Mouse (Mus musculus) adrenal gland, postnatal 10 days (tissue): Measurements from ENCODE around the gene Ak4. TPM values are rescaled to one million over a fixed set of nuclear protein-coding genes. Genes with fewer than 3 reads are reported as not detected.

Experiments
- DNase-seq: peaks from one replicate; pipeline ENCODE4 v3.0.0; 2021; ENCODE audit warnings: mixed read lengths
- total RNA-seq, 2 experiments: library from RNA; stranded (reverse); gene quantifications; 2 replicates each; pipeline ENCODE4 v1.2.3; 2021

Ak4 gene
- total RNA-seq, 2 experiments from 2014 or later, result 10.2 to 26.9 TPM

GRCm38 (mm10) chr4:101460114-101460513 lies 41.0 kb downstream of the Ak4 start:
- DNase-seq, result no peak

- no peak for DNase-seq
Observed at GRCm38 (mm10) chr4:101462065-101462464, 43.0 kb downstream of the Ak4 start.

GRCm38 (mm10) chr4:101466264-101466663 lies 47.2 kb downstream of the Ak4 start:
- DNase-seq, result no peak

- no peak for DNase-seq
Observed at GRCm38 (mm10) chr4:101469242-101469641, 50.2 kb downstream of the Ak4 start.

GRCm38 (mm10) chr4:101470543-101470942 lies 51.5 kb downstream of the Ak4 start:
- peak; percentile 9 for DNase-seq

GRCm38 (mm10) chr4:101472767-101473166 lies 53.7 kb downstream of the Ak4 start:
- no peak for DNase-seq

- DNase-seq, result no peak
Observed at GRCm38 (mm10) chr4:101490320-101490917, 71.3 kb downstream of the Ak4 start.

GRCm38 (mm10) chr4:101491704-101492103 lies 72.6 kb downstream of the Ak4 start:
- DNase-seq, result no peak

- peak; percentile 25 for DNase-seq
Observed at GRCm38 (mm10) chr4:101493611-101494197, 74.6 kb downstream of the Ak4 start.

- DNase-seq, result no peak
Observed at GRCm38 (mm10) chr4:101496188-101496533, 77.1 kb downstream of the Ak4 start.

- DNase-seq, result peak; percentile 52
Observed at GRCm38 (mm10) chr4:101496534-101497237, 77.6 kb downstream of the Ak4 start, which contains the start of gene Dnajc6. Gene Dnajc6 (plus strand): TSS chr4:101496648.

GRCm38 (mm10) chr4:101497336-101497735 lies 78.3 kb downstream of the Ak4 start:
- DNase-seq, result peak; percentile 61

- DNase-seq, result no peak
Observed at GRCm38 (mm10) chr4:101504470-101505007, 85.5 kb downstream of the Ak4 start.

GRCm38 (mm10) chr4:101505966-101506365 lies 86.9 kb downstream of the Ak4 start:
- no peak for DNase-seq

- no peak for DNase-seq
Observed at GRCm38 (mm10) chr4:101506372-101506771, 87.3 kb downstream of the Ak4 start.

- DNase-seq, result peak; percentile 39
Observed at GRCm38 (mm10) chr4:101507571-101508422, 88.7 kb downstream of the Ak4 start.

- DNase-seq, result no peak
Observed at GRCm38 (mm10) chr4:101508431-101508830, 89.4 kb downstream of the Ak4 start.

GRCm38 (mm10) chr4:101508851-101509577 lies 89.9 kb downstream of the Ak4 start:
- DNase-seq, result peak; percentile 12

GRCm38 (mm10) chr4:101510111-101510903 lies 91.2 kb downstream of the Ak4 start:
- no peak for DNase-seq

GRCm38 (mm10) chr4:101510904-101511210 lies 91.8 kb downstream of the Ak4 start:
- DNase-seq, result no peak
